Mouse (Mus musculus) neural tube, embryonic 13.5 days (tissue): ENCODE data around the gene Slc9a9. TPM values are rescaled to one million over a fixed set of nuclear protein-coding genes. Genes with fewer than 3 reads are reported as not detected.

ENCODE experiments used
- ATAC-seq: fragments of 200-750 bp; cut with Nextera tagmentation; 2 replicates; pipeline ENCODE4 v1.8.0; 2017; ENCODE audit warnings: low read depth, mild to moderate bottlenecking, moderate TSS enrichment, moderate library complexity
- H3K27ac ChIP-seq: fragments of 300-500 bp; sonication (generic); replicated peaks from 2 replicates; pipeline ENCODE4 v1.5.1; 2015; ENCODE audit warnings: moderate library complexity, mild to moderate bottlenecking, inconsistent platforms
- H3K27me3 ChIP-seq: fragments of 300-500 bp; sonication (generic); 2 replicates; pipeline ENCODE4 v1.6.1; 2015; ENCODE audit warnings: mild to moderate bottlenecking, inconsistent platforms
- H3K36me3 ChIP-seq: fragments of 300-500 bp; sonication (generic); 2 replicates; pipeline ENCODE4 v1.6.1; 2015; ENCODE audit warnings: mild to moderate bottlenecking, inconsistent platforms
- H3K4me1 ChIP-seq: fragments of 300-500 bp; sonication (generic); replicated peaks from 2 replicates; pipeline ENCODE4 v1.6.1; 2015; ENCODE audit warnings: inconsistent platforms
- H3K4me2 ChIP-seq: fragments of 300-500 bp; sonication (generic); 2 replicates; pipeline ENCODE4 v1.6.1; 2015; ENCODE audit warnings: inconsistent platforms, mild to moderate bottlenecking, moderate library complexity
- H3K4me3 ChIP-seq: fragments of 300-500 bp; sonication (generic); 2 replicates; pipeline ENCODE4 v1.5.1; 2015; ENCODE audit warnings: mild to moderate bottlenecking, inconsistent platforms
- H3K9ac ChIP-seq: fragments of 300-500 bp; sonication (generic); 2 replicates; pipeline ENCODE4 v1.6.1; 2015; ENCODE audit warnings: moderate library complexity, mild to moderate bottlenecking, inconsistent platforms
- H3K9me3 ChIP-seq: fragments of 300-500 bp; sonication (generic); 2 replicates; pipeline ENCODE4 v1.6.1; 2016; ENCODE audit warnings: inconsistent platforms
- WGBS: fragments of 180-500 bp; shearing (Covaris S2); methylation state at CpG from one replicate; pipeline ENCODE4 v1.1.7; 2015; 5-methylcytosine and 5-hydroxymethylcytosine counted together
- polyA plus RNA-seq: library from polyadenylated mRNA; unstranded; fragments of >200 nt; fragmentation: Nextera tagmentation; extraction: Ambion mirVana; gene quantifications from 2 replicates; pipeline ENCODE4 v1.2.1, GENCODE M21; 2015

The Slc9a9 gene
- polyA plus RNA-seq, 1 experiment from 2014 or later: 13.9 TPM

DNA sequence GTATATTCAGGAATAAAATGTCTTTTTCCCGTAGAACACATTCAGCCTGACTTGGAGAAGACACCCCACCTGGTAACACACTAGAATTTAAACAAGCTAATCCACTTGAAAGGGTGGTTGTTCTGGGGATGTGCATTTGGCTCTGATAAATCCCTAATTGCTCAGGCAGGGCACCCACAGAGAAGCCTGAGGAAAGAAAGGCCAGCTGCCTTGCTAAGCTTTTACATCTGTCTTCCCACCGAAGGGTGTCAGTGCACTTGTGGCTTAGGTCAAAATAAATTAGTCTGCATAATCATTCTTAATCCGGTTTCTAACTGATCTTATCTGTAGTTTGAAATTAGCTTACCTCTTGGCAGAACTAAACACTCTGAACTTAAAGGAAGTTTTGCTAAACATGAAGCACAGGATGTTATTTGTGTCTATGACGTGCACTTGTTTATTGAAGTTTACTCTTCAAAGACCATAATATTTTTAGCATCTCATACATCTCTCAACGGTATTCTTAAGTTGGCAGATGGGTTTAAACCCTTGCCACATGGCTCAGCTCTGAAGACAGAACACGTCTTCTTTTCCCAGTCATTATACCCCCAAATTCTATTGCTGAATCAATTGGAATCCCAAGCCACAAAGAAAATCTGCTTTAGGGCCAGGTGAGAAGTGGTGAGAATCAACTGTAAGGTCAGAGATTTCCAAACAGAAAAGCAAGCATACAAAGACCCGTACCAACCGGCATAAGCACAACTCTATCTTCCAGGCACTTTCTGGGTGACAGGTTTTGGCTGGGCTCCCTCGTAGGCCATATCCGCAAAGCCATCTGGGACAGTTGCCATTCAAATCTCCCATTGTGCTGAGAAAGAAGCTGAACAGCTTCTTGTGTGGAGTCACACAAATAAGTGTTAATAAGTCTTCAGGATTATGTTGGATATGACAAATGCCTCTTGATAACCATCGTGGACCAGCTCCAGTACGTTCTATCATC, 443.7 kb downstream of the Slc9a9 start:
- H3K27me3 ChIP-seq: no peaks in the 10 kb centered on the region
- H3K27ac ChIP-seq: no peak overlapping the region
- no peaks in the 10 kb centered on the region for H3K36me3 ChIP-seq
- no peak overlapping the region for H3K9ac ChIP-seq
- ATAC-seq: no peak
- H3K9me3 ChIP-seq: no peaks in the 10 kb centered on the region
- H3K4me3 ChIP-seq: no peak overlapping the region
- 0 out of 2 replicates have a peak, but pooled peaks cover 4% of the 10 kb centered on the region for H3K4me1 ChIP-seq
- no peak overlapping the region for H3K4me2 ChIP-seq
- WGBS: 66% methylated on average over 12 of the region's 12 CpGs

DNA sequence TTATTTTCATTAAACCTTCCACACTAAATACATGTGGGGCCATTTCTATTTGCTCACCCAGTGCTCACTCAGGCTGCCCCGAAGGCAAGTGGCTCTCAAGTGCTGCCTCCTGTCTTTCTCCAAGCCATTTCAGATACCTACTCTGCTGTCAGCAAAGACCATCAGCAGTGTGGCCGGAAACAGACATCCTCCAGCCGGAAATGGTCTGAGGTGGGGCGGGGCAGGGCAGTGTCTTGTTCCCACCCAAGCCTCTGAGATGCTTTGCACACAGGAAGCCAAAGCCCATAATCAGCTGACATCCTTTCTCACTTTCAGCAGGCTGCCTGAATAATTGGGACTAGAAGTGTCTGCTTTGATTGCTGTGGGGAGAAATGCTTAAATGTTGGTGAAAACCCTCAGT, 450.4 kb downstream of the Slc9a9 start:
- no peak for ATAC-seq
- Histone ChIP-seq H3K36me3 (no peaks in the 10 kb centered on the region), H3K27ac (no peak overlapping the region), H3K9ac (no peak overlapping the region), H3K4me3 (no peak overlapping the region), H3K4me1 (peaks cover 26% of the 10 kb centered on the region), H3K9me3 (no peaks in the 10 kb centered on the region), H3K4me2 (no peak overlapping the region), H3K27me3 (no peaks in the 10 kb centered on the region)
- WGBS: 69% methylated on average over 4 of the region's 4 CpGs

DNA sequence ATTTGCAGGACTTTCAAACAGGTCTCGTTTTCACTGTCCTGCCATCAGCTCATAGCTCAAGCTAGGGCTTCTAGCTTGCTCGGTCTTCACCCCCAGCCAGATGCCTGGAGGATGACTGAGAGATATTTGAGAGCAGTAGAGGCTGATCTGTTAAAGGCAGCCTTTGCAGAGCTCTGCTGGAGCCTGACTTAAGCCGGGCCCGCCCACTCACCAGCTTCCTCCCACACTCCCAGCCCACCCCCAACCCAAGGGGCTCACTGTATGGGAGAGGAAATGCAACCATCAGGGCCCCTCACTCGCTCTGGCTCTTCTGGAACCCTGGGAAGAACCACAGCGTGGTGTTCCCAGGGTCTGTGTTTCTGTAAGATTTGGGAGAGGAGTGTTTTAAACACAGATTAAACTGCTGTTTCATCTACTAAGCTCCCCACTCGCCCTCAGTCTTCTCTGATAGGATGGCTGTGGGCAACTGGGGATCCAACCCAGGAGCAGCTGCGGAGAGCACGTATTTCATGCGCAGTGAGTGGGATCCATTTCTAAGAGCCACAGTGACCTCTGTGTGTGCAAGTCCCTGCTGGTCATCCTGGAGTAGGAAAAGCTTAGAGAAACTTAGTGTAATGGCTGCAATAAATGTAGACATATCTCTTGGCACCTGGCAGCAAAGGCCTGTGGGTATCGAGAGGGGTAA, 451.6 kb downstream of the Slc9a9 start:
- H3K4me1 ChIP-seq: peaks cover 26% of the 10 kb centered on the region
- no peaks in the 10 kb centered on the region for H3K36me3 ChIP-seq
- no peak overlapping the region for H3K4me3 ChIP-seq
- H3K9ac ChIP-seq: no peak overlapping the region
- no peaks in the 10 kb centered on the region for H3K27me3 ChIP-seq
- peak; percentile 63; the same call in 1 of the 2 replicates for ATAC-seq
- no peak overlapping the region for H3K27ac ChIP-seq
- no peaks in the 10 kb centered on the region for H3K9me3 ChIP-seq
- WGBS: 40% methylated on average over 11 of the region's 11 CpGs
- H3K4me2 ChIP-seq: peak overlapping the region; percentile 22; the same call in 1 of the 2 replicates

DNA sequence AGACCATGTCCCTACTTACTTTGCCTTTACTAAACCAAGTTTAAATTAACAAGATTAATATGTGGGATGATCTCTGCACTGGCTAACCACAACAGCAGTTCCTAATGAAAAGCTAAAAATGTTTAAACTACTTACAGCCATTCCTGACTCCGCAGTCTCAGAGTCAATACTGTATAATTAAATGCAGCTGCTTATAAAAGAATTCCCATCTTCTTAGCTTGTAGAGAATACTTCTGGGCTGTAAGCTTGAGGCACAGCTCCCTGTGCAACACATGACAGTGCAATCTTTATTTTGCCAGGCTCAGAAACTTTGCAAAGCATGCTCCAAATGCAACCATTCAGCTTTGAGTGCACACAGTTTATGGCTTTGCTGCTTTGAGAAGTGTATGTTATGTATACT, 456.0 kb downstream of the Slc9a9 start:
- no peaks in the 10 kb centered on the region for H3K36me3 ChIP-seq
- H3K4me1 ChIP-seq: peaks cover 9% of the 10 kb centered on the region
- no peak overlapping the region for H3K27ac ChIP-seq
- 76% methylated on average over 1 of the region's 1 CpGs for WGBS
- H3K4me2 ChIP-seq: no peak overlapping the region
- H3K9ac ChIP-seq: no peak overlapping the region
- no peaks in the 10 kb centered on the region for H3K27me3 ChIP-seq
- H3K9me3 ChIP-seq: no peaks in the 10 kb centered on the region
- no peak for ATAC-seq
- no peak overlapping the region for H3K4me3 ChIP-seq

DNA sequence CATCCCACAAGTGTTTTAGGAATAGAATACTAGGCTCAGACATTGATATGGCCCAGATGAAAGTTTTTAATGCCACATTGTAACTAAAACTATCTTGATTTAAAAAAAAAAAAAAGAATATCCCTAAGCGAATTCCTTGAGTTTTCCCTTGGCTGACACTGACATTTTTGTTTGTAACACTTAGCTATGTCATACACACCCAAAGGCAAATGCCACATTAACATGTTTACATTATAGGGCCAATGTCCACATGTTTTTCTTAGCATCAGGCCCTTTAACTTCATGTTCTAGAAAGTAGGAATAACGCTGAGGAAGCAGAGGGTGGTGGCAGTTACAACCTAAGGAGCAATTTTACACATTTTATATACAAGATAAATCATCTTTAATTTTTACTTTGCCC, 458.1 kb downstream of the Slc9a9 start:
- Histone ChIP-seq H3K9me3 (no peaks in the 10 kb centered on the region), H3K4me1 (no peaks in the 10 kb centered on the region), H3K4me3 (no peak overlapping the region), H3K4me2 (no peak overlapping the region), H3K36me3 (no peaks in the 10 kb centered on the region), H3K9ac (no peak overlapping the region), H3K27ac (no peak overlapping the region), H3K27me3 (no peaks in the 10 kb centered on the region)
- WGBS: 84% methylated on average over 2 of the region's 2 CpGs
- no peak for ATAC-seq

DNA sequence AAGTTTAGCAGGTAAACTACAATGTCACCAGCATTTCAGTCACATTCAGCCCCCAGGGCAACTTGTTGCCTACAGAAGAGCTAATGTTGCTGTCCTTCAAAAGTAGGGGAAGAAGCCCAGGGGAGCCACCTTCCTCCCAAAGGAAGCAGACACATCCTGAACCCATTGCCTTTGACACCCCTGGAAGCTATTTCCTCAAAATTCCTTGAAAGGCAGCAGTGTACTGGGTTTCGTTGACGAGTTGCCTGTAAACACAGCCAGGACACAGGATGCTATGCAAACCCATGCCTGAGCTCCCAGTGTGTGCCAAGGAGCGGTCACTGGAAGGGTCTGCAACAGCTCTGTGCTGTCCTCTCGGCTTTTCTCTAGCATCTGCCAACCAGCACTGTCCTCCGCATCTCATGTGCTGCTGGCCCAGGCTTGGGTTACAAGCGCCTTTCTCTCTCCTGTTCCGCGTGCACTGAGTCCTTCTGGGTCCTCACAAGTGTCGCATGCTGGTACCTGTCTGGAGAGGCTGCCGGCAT, 479.6 kb downstream of the Slc9a9 start:
- H3K9ac ChIP-seq: no peak overlapping the region
- no peak overlapping the region for H3K4me3 ChIP-seq
- no peaks in the 10 kb centered on the region for H3K27me3 ChIP-seq
- H3K9me3 ChIP-seq: no peaks in the 10 kb centered on the region
- no peaks in the 10 kb centered on the region for H3K36me3 ChIP-seq
- no peak overlapping the region for H3K27ac ChIP-seq
- 89% methylated on average over 10 of the region's 10 CpGs for WGBS
- H3K4me1 ChIP-seq: no peaks in the 10 kb centered on the region; the same call in 1 of the 2 replicates
- H3K4me2 ChIP-seq: no peak overlapping the region
- ATAC-seq: no peak

DNA sequence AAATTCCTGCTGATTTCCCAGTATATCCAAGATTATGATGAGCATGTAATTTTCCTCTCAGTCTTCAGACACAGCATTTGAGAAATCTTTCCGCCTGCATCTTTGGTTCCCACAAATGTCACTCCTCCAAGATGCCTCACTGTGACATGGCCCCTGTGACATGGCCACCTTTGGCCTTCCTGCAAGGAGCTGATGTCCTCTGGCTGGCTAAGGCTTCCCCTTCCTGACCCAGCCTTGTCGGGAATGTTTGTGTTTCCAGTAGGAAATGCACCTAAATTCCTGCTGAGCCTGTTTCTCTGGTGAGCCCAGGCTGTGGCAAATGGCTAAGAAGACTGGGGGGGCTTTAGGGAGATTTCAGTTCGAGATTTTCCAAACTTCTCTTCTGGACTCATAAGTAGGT, 480.4 kb downstream of the Slc9a9 start:
- ATAC-seq: no peak
- no peaks in the 10 kb centered on the region; the same call in 1 of the 2 replicates for H3K4me1 ChIP-seq
- H3K9ac ChIP-seq: no peak overlapping the region
- no peak overlapping the region for H3K4me2 ChIP-seq
- 62% methylated on average over 3 of the region's 3 CpGs for WGBS
- no peak overlapping the region for H3K4me3 ChIP-seq
- no peak overlapping the region for H3K27ac ChIP-seq
- H3K36me3 ChIP-seq: no peaks in the 10 kb centered on the region
- no peaks in the 10 kb centered on the region for H3K27me3 ChIP-seq
- H3K9me3 ChIP-seq: no peaks in the 10 kb centered on the region

DNA sequence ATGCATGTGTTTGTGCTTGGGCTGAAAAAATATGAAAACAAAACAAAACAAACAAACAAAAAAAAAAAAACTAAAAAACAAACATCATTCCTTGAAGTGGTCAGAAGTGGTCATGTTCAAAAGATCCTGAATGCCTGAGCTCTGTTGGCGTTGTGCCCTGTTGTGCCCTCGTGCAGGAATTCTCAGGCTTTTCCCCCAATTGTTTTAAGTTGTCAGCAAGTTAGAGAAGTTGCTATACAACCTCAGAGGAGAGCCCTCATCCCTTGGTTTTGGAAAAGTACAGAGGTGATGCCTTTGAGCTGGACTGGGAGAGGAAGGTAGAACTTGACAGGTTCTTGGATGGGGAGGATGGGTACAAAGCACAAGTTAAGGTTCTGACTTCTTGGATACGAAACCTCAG, 480.9 kb downstream of the Slc9a9 start:
- no peak for ATAC-seq
- 79% methylated on average over 3 of the region's 3 CpGs for WGBS
- no peaks in the 10 kb centered on the region for H3K27me3 ChIP-seq

DNA sequence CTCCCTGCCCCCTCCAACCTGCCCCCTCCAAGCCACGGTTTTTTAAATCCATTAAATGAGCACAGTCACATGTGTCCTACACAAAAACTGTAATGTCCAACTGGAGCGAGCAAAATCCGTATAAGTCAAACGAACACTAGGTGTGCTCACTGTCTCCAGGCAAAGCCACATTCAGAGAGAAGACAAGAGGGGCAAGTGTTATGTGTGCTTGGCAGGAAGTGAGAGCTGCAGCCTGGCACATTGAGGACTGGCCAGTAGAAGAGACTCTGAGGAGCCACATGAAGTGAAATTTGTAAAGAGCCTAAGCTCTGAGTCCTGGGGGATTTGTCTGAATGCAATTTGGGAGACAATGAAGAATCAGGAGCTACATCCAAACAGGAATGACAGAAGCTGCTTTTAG, 481.3 kb downstream of the Slc9a9 start:
- 79% methylated on average over 4 of the region's 4 CpGs for WGBS
- no peaks in the 10 kb centered on the region for H3K9me3 ChIP-seq
- H3K27me3 ChIP-seq: no peaks in the 10 kb centered on the region
- ATAC-seq: no peak
- no peak overlapping the region for H3K4me2 ChIP-seq
- H3K27ac ChIP-seq: no peak overlapping the region
- H3K9ac ChIP-seq: no peak overlapping the region
- H3K36me3 ChIP-seq: no peaks in the 10 kb centered on the region
- no peak overlapping the region for H3K4me3 ChIP-seq
- H3K4me1 ChIP-seq: no peaks in the 10 kb centered on the region; the same call in 1 of the 2 replicates

More for the DNA sequence above, 480.9 kb downstream of the Slc9a9 start:
- H3K27ac ChIP-seq: no peak overlapping the region
- no peaks in the 10 kb centered on the region for H3K9me3 ChIP-seq
- H3K36me3 ChIP-seq: no peaks in the 10 kb centered on the region
- no peak overlapping the region for H3K4me2 ChIP-seq
- no peak overlapping the region for H3K9ac ChIP-seq
- no peak overlapping the region for H3K4me3 ChIP-seq
- no peaks in the 10 kb centered on the region; the same call in 1 of the 2 replicates for H3K4me1 ChIP-seq

DNA sequence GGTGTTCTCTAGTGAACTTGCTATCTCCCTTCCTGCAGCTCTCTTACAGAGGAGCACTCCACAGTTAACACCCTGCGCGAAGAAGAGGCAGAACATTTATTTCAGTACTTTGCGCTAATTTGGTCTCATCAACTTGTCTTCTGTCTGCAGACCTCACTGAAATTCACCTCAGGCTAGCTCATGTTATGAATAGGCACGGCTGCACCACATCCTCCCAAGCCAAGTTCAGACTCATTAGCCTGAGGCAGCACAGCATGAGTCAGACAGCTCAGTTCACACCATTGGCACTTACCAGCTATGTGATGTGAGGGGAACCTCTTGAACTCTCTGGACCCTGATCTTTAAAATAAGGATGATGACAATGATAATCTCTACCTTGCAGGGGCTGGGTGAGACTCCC, 482.0 kb downstream of the Slc9a9 start:
- no peaks in the 10 kb centered on the region for H3K27me3 ChIP-seq
- no peaks in the 10 kb centered on the region; the same call in 1 of the 2 replicates for H3K4me1 ChIP-seq
- H3K9me3 ChIP-seq: no peaks in the 10 kb centered on the region
- H3K4me3 ChIP-seq: no peak overlapping the region
- no peaks in the 10 kb centered on the region for H3K36me3 ChIP-seq
- no peak overlapping the region for H3K9ac ChIP-seq
- no peak overlapping the region for H3K4me2 ChIP-seq
- H3K27ac ChIP-seq: no peak overlapping the region
- no peak; the same call in 1 of the 2 replicates for ATAC-seq
- WGBS: 76% methylated on average over 4 of the region's 4 CpGs

DNA sequence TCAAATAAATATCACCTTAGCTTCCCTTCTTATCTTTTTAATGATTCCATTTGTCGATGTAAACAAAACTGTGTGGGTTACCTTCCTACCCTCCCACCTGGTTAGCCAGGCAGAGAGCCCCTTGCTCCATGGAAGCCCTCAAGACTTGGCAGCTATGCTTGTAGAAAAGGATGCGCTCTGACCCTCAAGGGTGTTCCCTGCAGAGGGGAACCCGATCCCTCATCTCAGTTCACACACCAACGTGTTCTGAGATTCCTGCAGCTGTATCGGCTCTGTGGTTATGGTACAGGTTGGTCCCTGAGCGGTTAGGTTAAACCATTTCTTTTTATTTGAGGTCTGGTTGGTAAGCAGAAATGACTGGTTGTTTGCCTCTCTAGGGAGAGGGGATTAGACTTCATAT, 484.3 kb downstream of the Slc9a9 start:
- Histone ChIP-seq H3K9me3 (no peaks in the 10 kb centered on the region), H3K4me3 (no peak overlapping the region), H3K4me1 (no peaks in the 10 kb centered on the region; the same call in 1 of the 2 replicates), H3K4me2 (no peak overlapping the region), H3K27ac (no peak overlapping the region), H3K36me3 (no peaks in the 10 kb centered on the region), H3K27me3 (no peaks in the 10 kb centered on the region), H3K9ac (no peak overlapping the region)
- 84% methylated on average over 6 of the region's 6 CpGs for WGBS
- ATAC-seq: no peak

DNA sequence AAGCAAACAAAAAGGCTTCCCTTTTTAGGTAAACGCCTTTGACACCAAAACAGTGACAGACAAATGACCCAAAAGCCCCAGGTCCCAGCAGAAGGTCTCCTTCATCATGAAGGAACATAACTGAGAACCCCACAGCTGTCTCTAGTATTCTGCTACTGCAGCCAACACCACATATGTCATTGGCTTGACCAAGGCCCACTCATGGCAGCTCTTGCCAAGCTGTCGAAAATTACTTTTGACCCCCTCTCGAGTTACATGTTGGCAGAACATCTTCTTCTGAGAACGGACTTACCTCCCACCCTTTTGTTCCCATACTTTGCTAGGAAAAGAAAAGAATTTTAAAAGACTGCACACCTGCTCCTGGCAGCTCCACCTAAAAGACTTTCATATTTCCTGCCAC, 488.2 kb downstream of the Slc9a9 start:
- no peak overlapping the region for H3K4me2 ChIP-seq
- no peaks in the 10 kb centered on the region for H3K9me3 ChIP-seq
- no peaks in the 10 kb centered on the region for H3K27me3 ChIP-seq
- no peak overlapping the region for H3K27ac ChIP-seq
- WGBS: 75% methylated on average over 4 of the region's 4 CpGs
- ATAC-seq: no peak
- H3K36me3 ChIP-seq: no peaks in the 10 kb centered on the region
- H3K4me1 ChIP-seq: no peaks in the 10 kb centered on the region
- H3K4me3 ChIP-seq: no peak overlapping the region
- H3K9ac ChIP-seq: no peak overlapping the region
